Mouse (Mus musculus) heart, adult 10 weeks (tissue): ENCODE data around the gene Chid1. TPM values are rescaled to one million over a fixed set of nuclear protein-coding genes. Genes with fewer than 3 reads are reported as not detected.

Experiments used
- polyA plus RNA-seq: library from polyadenylated mRNA; stranded (reverse); fragments of 350-450 nt; fragmentation: Illumina TruSeq; extraction: RNeasy Lipid Tissue Mini Kit (QIAGEN cat#74804); gene quantifications from one replicate; pipeline ENCODE4 v1.2.3, GENCODE M21; 2014; ENCODE audit warnings: low read depth, low replicate concordance

Chid1 gene
- 27.4 TPM for polyA plus RNA-seq

DNA sequence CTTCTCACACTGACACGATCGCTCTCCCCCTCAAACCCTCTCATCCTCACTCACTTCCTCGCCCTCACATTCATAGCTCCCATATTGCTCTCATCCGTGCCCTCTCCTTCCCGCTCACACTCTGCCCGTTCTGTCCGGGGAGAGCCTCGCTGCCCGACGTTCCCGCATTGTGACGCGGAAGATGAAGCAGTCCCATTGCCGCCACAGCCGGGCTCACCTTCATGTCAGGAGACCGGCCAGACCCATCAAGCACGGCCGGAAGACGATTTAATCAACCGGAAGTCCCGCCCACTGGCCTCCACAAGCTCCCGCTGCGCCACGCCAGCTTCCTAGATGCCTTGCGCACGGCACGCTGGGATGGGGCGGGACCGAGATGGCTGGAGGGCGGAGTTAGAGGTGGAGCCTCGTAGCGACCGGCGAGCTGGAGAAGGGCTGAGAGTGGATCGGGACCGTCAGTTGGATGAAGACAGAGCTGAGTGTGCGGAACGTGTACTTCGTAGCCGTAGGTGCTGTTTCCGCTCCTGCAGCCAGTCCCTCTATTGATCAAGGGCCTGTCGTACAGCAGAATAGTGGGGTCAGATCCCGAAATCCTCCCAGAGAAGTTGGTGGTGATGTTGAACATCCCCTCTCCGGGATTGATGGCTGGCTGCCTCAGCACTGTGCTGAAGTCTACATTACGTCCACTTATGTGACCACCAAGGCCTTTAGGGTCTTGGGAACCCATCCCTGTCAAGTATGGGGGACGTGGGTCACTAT lies at the start of gene Chid1:
Gene Chid1, minus strand, starts transcription at position 302 of the 756 bp plus-strand sequence.

GRCm38 (mm10) chr7:141561682-141562391 lies 22.2 kb upstream of the Chid1 start, which contains the start of gene Ap2a2:
Gene Ap2a2 (plus strand): TSS chr7:141562173.

DNA sequence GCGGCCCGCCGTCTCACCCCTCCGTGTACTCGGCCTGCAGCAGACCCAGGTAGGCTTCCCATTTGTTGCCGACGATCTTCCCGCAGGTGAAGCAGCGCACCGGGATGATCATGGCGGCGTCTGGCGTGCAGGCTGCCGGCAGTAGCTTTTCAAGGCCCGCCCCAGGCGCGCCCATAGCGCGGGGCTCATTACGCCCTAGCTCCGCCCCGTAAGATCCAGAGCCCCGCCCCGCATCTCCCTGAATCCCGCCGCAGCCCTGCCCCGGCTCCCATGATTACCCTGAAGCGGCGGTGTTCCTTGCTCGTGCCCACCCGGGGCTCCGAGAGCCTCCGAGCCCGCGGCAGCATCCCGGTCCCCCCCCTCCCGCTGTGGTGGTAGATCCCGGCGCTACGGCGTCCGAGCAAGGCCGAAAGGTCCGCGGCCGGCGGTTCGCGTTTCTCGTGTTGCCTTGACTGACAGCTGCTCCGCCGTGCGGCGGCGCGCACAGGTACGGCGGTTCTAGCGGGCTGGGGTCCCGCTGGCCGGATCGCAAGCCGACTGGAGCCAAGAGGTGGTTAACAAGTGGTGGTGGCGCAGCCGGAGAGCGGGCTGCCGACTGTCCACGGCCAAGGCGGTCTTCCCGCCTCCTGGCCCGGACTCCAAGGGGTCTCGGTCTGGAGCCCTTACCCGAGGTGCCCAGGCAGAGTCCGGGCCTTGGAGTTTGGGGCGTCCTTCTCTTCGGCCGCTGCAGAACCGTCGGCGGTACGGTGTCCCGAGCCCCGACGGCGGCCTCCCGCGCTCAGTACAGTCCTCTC lies 64.4 kb downstream of the Chid1 start, which contains the start of the genes Polr2l and Tspan4:
Gene Polr2l, minus strand, starts transcription at position 122 of the 794 bp plus-strand sequence.
Gene Tspan4, plus strand, starts transcription at position 230 of the 794 bp plus-strand sequence.

DNA sequence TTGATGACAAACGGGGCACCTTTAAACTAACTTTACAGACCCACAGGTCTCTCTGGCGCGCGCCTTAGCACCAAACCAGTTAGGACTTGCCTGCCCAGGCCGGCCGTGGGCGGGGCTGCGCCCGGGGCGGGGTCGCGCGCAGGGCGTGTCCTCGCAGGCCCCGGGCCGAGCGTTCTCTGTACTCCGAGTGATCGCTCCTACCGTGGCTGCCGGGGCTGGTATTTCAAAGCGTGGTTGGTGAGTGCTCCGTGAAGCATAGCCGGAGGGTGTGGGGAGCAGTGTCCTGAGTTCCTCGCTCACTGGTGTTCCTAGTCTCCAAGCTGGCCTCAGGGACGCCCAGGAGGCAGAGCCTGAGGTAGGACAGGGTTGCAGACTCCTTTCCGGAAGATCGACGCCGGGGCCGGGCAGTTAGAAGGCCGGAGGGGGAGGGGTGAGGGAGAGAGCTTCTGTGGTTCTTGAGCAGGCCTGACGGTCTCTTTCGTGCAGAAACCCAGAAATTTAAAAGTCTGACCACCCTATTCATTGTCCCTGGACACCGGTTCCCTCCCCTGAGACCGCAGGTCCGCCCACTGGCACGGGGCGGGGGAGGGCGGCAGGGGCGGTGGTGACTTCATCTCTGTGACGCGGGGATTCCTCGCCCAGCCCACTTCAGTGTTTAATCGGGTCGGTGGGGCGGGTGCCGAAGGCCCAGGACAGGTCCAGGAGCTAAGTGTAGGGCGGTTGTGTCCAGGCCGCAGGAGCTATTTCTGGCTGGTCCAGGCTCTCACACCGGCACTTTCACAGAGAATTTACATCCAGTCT lies 72.2 kb downstream of the Chid1 start, which contains the start of gene Cd151:
Gene Cd151, plus strand, starts transcription at position 163 of the 801 bp plus-strand sequence.

DNA sequence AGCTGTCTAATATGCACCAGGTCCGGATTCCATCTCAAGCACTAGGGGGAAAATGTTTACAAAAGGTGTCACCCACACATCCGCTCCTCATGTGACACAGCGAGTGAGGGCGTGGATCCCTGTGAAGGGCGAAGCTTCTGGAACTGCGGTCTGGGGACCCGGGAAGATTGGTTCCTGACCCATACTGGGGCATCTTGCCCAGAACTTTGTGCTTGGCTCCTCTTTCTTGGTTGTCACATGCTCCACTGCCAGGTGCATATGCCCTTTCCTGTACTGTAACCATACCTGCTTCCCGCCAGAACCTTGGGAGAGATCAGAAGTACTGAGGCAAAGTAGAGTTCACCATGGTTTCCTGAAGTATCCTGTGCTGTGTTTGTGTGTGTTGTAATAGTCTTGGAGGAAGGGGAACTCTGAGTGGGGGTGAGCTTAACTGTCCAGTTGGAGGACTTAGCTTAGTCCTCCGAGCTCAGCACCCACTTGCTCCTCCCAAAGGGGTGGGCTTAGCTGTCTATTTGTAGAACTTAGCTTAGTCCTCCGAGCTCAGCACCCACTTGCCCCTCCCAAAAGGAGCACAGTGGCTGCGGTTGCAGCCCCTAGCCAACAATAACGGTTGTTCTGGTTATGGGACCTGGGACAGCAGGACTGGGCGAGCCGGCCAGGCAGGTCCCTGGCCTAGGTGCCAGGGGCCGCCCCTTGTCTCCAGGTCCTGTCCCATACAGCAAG lies 79.1 kb downstream of the Chid1 start, which contains the start of gene Cracr2b:
Gene Cracr2b, plus strand, starts transcription at position 704 of the 723 bp plus-strand sequence.

GRCm38 (mm10) chr7:141454967-141455551 lies 84.6 kb downstream of the Chid1 start, which contains the start of gene Pnpla2:
Gene Pnpla2 (plus strand): TSS chr7:141455198.

DNA sequence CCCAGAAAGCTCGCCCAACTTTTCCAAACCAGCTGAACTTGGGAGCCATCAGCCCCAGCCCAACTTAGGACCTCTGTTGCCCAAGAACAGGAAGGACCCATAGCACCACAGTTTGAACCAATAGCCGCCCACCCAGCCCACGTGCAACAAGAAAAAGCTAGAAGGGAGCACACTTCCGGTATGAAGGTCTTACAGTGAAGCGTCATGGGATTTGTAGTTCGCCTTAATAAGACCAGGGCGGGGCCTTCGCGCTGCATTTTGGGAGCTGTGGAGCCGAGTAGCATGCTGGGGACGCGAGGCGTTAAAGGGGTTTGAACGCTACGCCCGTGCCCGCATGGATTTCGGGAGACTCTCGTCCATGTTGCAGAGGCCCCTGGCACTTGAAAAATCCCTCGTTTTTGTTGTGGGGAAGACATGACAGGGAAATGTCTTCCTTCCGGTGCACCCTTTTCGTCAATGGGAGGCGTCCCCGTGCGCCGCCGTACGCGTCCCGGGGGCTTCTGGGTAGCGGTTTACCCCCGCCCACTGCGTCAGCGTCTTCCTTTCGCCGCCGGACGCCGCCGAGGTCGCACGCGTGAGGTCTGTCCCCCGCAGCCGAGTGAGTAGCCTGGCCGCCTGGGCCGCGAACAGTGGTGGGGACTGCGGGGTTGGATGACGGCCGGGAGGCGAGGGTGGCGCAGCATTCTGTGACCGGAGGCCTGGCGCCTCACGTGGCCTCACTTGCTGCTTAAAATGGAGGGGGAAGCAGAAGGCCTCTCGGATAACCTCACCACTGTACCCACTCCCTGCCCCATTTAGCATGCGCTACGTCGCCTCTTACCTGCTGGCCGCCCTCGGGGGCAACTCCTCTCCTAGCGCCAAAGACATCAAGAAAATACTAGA lies 92.3 kb downstream of the Chid1 start, which contains the start of gene Rplp2:
Gene Rplp2, plus strand, starts transcription at position 261 of the 882 bp plus-strand sequence.

GRCm38 (mm10) chr7:141443828-141444237 lies 95.8 kb downstream of the Chid1 start, which contains the start of gene Pidd1:
Gene Pidd1 (minus strand): TSS chr7:141444025.

Other genes with a start within 250 kb of the Chid1 start
- gene Drd4, start 247.9 kb downstream of the Chid1 start, polyA plus RNA-seq, result not detected
- 17.7 TPM for gene Deaf1, start 212.2 kb downstream of the Chid1 start, polyA plus RNA-seq
- gene Tmem80, start 212.1 kb downstream of the Chid1 start, polyA plus RNA-seq, result 27.8 TPM
- 4.6 TPM for gene Eps8l2, start 201.0 kb downstream of the Chid1 start, polyA plus RNA-seq
- gene Taldo1, start 147.7 kb downstream of the Chid1 start, polyA plus RNA-seq, result 127 TPM
- 15.8 TPM for gene Gatd1, start 125.7 kb downstream of the Chid1 start, polyA plus RNA-seq
- 2.8 TPM for gene Cend1, start 110.4 kb downstream of the Chid1 start, polyA plus RNA-seq
- 48.3 TPM for gene Slc25a22, start 102.0 kb downstream of the Chid1 start, polyA plus RNA-seq
- 1.4 TPM for gene Pidd1, start 95.8 kb downstream of the Chid1 start, polyA plus RNA-seq
- gene Rplp2, start 92.5 kb downstream of the Chid1 start, polyA plus RNA-seq, result 735 TPM
- gene Pnpla2, start 84.7 kb downstream of the Chid1 start, polyA plus RNA-seq, result 449 TPM
- gene Cracr2b, start 78.8 kb downstream of the Chid1 start, polyA plus RNA-seq, result 35.1 TPM
- 248 TPM for gene Cd151, start 72.5 kb downstream of the Chid1 start, polyA plus RNA-seq
- gene Polr2l, start 64.7 kb downstream of the Chid1 start, polyA plus RNA-seq, result 55.2 TPM
- 27.8 TPM for gene Tspan4, start 64.6 kb downstream of the Chid1 start, polyA plus RNA-seq
- gene Ap2a2, start 22.3 kb upstream of the Chid1 start, polyA plus RNA-seq, result 33.0 TPM
- gene Muc6, start 115.5 kb upstream of the Chid1 start, polyA plus RNA-seq, result not detected
- not detected for gene Muc2, start 150.5 kb upstream of the Chid1 start, polyA plus RNA-seq
- gene Muc5ac, start 249.1 kb upstream of the Chid1 start, polyA plus RNA-seq, result not detected